Mouse (Mus musculus) heart, postnatal 4 days (tissue): ENCODE data around the gene Hnrnpl. TPM values are rescaled to one million over a fixed set of nuclear protein-coding genes. Genes with fewer than 3 reads are reported as not detected.
A peak's percentile ranks its signal among the peaks of the same experiment; 100 is the strongest.

ENCODE experiments used
- DNase-seq: peaks from one replicate; pipeline ENCODE4 v3.0.0; 2021
- total RNA-seq, 2 experiments: library from RNA; stranded (reverse); gene quantifications; 2 replicates each; pipeline ENCODE4 v1.2.3; 2021

Hnrnpl gene
- total RNA-seq, 2 experiments from 2014 or later: 549 to 557 TPM

DNA sequence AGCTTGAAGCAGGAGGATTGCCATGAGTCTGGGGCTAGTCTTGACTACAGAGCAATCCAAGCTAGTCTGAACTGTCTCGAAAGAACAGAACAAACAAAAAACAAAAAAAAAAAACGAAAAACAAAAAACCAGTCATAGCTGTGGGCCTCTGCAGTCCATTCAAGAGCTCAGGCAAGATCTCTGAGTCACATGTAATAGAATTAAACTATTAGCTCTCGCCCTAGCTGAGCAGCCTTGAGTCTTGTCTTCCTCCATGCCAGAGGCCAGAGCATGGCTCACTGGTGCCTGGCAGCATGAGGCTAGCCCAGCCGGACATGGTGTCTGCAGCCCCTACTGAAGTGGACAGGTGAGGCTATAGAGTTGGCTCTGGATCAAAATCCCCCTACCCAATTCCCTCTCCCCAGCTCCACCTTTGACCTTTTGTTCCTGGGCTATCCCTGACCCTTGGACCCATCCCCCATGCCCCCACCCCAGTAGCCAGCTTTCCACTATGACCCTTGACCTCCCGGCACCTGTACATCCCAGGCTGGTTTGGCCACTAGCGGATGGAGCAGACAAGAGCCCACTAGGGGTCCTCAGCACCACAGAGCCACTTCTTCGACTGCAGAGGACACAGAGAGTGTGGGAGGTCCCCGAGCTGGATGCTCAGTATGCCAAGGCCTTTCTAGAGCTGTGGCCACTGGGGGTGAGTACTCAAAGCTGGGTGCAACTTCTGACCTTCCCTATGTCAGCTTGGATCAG, 18.1 kb upstream of the Hnrnpl start:
- DNase-seq: no peak

DNA sequence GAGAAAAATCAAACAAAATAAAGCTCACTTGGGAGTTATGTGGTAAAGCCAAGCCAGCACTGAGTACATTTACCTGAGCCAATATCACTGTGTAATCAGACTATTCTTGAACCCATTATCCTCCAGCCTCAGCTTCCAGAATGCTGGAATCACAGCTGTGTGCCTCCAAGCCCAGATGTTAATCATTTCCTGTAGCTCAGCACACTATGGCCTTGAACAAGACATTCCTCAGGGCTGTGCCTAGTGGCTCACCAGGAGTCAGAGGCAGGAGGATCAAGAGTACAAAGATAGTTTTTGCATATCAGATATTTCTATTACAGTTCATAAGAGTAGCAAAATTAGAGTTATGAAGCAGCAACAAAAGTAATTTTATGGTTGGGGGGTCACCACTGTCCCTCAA, 16.6 kb upstream of the Hnrnpl start:
- no peak for DNase-seq

DNA sequence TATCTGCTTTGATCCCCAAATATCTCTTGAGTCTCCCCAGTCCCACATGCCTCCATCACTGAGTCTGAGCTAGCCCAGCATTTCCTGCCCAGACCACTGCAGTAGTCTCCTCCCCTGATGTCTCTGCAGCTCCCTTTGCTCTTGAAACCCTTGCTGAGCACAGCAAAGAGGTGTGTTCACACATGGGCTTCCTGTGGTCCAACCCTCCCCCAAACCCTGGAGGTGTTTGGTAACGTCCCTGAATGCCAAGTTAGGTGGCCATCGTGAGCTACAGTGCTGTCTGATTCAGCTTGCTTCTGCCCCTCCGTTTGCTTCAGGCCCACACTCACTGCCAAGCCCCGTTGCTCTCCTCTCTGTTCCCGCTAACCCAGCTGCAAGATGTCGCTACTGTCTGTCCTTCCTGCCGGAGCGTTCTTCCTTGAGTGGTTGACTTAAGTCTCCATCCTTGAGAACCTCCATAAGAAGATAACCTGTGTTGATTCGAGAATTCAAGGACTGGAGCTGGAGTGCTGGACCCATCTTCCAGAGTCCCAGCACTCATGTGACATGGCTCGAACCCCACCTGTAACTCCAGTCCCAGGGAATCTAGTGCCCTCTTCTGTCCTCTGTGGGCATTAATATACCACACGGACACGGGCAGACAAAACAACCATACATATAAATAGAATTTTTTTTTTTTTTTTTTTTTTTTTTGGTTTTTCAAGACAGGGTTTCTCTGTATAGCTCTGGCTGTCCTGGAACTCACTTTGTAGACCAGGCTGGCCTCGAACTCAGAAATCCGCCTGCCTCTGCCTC, 15.8 kb upstream of the Hnrnpl start:
- DNase-seq: no peak

DNA sequence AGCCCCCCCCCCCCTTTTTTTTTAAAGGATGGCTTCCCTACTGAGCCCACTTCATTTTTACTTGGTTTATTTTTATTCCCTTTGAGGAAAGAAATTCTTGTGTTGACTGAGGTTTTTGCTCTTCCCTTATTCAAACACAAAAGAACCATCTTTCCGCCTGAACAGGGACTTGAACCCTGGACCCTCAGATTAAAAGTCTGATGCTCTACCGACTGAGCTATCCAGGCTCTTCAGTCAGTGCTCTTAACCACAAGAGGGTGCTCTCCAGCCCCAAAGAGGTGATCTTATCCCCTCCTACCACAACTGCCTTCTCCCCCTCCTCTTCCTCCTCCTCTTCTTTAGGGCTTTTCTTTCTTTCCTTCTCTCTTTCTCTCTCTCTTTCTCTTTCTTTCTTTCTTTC, 14.5 kb upstream of the Hnrnpl start:
- DNase-seq: peak; percentile 41

DNA sequence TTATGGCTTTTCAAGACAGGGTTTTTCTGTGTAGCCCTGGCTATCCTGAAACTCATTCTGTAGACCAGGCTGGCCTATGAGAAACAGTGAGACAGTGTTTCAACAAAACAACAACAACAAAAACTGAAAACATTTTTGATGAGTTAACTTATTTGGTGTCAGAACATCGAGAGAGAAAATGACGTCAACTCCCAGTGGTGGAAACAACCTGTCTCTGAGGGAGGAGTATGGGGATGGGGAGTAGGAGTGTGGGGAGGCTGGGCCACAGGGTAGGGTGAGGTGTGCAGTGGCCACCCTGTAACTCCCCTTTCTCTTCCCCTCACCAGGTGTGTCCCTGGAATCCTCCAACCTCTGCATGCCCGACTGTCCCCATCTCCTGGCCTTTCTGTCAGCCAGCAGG, 13.8 kb upstream of the Hnrnpl start:
- DNase-seq: no peak

DNA sequence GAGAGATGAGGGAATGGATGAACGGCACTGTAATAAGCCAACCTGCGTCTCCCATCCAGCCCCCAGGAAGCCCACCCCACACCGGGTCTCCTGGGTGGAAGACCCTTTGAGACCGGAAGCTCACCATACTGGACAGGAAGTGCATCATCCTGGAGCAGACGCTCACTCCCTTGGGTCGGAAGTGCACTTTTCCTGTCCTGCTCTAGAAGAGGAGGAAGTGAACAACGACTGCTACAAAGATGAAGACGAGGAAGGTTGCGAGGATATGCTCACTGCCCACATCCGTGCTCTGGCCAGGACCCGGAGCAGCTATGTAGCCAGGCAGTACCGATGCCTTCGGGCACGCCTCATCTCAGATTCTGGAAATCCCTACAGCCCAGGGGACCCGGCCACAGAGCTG, 12.5 kb upstream of the Hnrnpl start:
- DNase-seq: peak; percentile 21

DNA sequence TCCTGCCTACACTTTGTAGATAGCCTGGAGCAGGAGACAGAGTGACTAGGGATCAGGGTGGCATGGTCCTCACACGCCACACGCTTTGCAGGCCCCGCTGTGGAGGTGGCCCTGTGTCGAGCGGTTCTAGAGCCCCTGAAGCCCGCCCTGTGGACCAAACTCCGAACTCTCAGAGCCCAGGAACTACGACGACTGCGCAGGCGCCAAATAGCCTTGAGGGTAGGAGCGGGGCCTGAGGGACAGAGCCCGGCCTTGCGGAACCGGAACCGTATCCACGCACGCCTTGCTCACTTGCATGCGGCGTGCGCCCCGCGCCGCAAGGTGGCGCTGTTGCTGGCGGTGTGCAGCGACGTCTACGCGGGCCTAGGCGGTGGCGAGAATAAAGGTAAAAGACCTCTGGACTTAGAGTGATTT, 11.8 kb upstream of the Hnrnpl start:
- peak; percentile 88 for DNase-seq

DNA sequence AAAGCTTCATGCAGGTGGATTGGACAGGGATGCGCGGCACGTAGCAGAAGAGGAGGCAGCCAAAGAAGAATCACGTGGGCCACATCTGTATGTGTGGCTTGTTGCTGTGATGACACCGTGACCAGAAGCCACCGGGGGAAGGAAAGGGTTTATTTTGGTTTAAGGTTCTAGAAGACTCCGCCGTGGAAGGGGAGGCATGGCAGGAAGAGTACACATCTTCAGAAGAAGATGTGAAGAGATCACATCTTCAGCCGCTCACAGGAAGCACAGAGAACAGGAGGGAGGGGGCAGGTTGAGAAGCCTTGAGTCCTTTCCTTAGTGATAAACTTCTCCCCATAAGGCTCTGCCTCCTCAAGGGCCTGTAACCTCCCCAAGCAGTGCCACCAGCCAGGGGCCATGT, 8.3 kb upstream of the Hnrnpl start:
- DNase-seq: no peak

DNA sequence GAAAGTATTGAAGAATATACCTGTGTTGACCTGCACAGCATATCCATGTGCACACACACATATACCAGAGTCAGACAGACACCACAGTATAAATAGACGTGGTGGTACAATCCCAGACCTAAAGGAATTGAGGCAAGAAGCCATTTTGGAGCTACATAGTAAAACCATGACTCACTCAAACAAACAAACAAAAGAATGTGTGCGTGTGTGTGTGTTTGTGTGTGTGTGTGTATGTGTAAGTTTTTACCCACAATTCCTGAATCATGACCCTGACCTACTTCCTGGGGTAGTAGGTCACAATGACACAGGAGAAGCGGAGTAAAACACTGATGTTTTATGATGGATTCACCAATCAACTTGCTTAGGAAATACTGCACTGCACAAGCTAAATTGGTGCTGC, 6.9 kb upstream of the Hnrnpl start:
- no peak for DNase-seq

DNA sequence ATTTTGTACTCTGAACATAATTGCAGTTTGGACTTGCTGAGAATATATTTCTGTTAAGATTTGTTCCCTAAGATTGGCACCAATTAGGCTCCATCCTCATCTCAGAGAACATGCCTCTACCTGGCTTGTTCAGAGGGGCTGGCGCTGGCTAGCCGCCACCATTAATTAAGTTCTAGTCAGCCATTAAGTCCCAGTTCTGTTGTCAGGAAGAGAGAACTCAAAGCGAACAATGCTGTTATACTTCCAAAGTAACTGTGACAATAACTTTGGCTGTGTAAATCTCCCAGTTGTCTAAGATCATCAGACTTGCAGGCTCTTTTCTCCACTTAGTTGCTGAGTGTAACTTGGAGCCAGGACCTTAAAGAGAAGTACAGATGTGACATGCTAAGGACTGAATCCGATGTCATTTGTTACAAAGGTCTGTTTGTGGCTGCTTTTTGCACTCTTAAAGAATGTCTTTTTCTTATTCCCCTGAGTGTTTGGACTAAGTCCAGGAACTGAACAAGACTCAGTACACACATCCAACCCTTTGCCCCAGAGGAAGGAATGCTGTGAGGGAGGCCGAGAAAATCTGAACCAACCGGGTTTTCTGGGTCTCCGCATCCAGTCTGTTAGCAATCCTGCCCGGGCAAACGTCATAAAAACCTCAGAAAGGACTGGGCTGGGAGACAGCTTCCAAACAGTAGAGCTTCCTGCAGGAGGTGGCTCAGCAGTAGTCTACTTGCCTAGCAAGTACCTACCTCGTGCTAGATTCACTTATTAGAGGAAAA, 6.3 kb upstream of the Hnrnpl start:
- peak; percentile 63 for DNase-seq

DNA sequence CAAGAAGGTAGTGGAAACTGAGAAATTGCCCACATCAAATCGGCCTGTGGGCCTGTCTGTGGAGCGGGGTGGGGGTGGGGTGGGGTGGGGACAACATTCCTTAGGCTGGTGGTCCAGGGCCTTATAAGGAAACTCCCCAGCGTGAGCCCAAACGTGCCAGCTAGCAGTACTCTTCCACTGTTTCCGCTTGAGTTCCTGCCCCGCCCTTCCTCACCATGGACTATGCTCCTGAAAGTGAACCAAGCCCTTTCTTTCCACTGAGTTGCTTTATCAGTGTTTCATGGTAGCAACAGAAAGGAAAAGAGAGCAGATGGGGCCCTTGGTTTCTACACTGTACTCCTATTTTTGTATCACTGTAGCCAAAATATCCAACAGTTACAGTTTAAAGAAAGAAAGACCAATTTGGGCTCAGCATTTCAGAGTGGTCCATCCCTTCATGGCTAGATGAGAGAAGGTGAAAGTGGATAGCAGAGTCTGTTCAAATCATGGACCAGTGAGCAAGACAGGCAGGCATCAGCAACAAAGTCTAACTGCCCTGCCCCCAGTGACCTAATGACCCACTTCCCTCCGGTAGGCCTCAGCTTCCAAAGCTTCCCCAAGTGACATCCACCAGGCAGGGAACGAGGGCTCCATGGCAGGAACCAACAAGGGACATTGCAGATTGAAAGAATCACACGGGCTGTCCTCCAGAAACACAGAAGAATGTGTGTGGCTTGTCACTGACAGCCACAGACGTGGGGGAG, 5.3 kb upstream of the Hnrnpl start:
- peak; percentile 61 for DNase-seq

DNA sequence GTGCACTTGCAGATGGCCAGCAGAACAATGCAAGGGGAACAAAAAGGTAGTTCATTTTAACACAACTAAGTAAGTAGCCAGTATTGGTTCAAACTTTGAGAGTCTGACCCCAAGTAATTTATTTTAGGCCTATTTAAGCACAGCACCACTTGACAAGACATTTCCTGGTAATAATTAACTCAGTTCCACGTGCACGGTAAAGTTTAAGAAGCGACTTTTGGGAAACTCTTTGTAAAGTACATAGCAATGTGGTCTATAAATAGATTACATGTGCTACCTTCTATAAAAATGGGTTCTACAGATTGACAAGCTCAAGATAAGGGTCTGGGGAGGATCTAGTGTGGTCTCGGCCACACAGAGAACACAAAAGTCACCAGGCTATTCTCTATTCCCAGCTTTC, 4.6 kb upstream of the Hnrnpl start:
- DNase-seq: no peak

DNA sequence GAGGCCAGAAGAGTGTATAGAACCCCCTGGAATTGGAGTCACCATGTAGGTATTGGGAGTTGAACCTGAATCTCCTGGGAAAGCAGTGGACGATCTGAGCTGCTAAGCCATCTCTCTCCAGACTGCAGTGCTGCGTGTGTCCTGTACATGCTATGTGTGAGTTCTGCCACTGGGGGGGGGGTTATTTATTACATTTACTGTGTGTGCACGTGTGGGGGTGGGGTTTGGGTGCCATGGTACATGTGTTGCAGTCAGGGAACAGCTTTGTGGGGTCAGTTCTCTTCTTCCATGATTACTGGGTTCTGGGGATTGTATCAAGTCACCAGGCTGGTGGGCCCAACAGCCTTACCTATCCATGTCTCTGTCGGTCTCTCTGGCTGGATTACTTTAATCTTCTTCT, 1.5 kb upstream of the Hnrnpl start:
- peak; percentile 42 for DNase-seq

DNA sequence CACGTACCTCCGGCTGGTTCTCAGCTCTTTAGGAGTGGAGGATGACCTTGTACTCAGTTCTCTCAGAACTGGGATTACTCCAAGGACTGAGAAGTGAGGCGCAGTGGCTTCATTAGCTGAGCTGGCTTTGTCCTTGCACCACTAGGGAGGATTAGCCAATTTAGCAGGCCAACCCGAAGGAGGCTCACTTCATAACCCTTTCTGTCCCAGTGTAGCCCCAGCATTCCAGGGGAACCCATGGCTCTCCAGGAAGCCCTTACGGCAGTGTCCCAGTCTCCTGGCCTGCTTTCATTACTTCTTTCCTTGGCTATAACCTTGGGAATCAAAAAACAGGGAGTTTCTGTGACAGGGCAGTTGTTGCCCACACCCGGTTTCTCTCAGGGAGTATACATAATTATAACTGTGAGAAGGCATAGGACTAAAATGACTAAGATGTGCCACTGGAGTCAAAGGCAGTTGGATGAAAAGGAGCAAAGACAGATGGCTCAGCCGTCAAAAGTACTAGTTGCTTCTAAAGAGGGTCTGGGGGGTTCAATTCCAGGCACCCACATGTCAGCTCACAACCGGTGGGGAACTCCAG, 610 bp upstream of the Hnrnpl start:
- DNase-seq: peak; percentile 50

DNA sequence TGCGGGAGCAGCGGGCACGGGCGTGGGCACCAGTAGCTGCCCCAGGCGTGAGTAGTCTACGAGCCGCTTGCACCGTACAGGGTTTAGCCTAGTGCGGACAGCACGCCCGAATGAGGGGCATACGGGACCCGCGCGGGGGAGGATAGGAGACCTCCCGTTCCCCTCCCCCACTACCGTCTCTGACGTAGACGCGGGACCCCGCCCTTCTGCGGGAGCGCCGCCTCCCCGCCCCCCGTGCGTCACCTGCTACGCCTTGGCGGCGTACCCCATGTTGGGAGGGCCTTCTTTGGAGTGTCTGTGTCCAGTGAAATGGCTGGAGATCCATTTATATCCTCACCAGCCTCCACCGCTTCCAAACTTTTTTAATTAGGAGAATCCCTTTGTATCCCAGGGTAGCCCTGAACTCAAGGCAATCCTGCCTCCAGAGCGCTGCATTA, 634 bp downstream of the Hnrnpl start:
- DNase-seq: peak; percentile 98

DNA sequence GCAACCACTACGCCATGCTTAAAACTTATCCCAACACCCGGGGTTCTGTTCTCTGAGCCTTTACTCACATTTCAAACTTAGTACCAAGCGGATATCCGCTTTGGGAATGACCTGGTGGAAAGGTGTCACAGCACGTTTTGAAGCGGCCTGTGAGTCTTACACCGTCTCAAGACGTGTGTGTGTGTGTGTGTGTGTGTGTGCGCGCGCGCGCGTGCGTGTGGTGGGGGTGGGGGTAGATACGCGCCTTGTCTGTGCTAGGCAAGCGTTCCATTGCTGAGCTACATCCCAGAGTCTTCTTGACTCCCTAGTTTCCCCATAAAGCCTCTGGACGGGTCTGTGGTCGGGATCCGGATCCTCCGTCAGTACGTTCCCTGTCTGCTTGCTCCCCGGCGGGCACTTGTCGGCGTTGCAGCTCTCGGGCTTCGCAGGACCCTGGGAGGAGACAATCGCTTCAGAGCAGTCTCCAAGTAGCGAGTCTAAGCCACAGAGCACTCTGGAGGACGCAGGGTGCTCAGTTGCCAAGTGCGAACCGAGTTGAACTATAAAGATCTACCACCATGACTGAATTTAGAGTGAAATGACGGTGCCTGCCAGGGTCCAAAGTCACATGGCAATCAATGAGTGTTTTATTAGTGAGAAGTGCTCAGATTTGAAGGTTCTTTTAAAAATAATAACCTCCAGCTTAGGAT, 1.2 kb downstream of the Hnrnpl start:
- DNase-seq: peak; percentile 68

DNA sequence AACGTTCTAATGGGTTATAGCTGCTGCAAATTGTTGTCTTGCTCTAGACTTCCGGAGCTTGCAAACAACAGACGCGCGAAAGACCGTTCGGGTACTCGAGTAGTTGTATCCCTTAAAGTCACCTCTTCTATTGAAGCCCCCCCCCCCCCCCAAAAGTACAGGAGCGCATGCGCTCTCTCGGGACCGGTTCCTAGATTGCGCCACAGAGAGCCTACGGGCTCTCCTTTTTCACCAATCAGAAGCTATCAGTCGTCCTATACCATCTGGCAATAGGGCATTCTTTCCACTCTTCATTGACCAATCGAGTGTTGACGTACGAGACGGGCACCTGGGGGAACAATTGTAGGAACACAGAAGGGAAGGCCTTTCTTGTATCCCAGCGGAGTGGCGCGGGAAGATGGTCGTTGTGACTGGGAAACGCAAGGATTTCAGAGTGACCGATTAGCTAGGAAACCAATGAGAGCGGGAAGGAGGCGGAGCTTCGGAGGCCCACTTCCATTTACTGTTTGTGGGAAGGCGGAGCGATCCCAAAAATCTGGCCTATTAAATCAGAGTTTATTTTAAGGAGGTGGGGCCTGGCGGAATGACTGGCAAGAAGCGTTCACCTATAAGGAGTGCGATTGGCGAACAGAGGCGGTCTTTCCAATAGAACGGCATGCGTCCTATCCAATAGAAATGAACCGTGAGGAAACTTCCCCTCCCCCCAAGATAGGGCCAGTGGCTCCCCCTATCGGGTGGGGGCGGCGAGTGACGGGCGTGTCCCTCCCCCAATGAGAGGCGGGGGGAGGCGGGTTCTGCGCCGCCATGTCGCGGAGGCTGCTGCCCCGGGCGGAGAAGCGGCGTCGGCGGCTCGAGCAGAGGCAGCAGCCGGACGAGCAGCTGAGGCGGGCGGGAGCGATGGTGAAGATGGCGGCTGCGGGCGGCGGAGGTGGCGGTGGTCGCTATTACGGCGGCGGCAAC, 2.0 kb downstream of the Hnrnpl start:
- peak; percentile 99 for DNase-seq

DNA sequence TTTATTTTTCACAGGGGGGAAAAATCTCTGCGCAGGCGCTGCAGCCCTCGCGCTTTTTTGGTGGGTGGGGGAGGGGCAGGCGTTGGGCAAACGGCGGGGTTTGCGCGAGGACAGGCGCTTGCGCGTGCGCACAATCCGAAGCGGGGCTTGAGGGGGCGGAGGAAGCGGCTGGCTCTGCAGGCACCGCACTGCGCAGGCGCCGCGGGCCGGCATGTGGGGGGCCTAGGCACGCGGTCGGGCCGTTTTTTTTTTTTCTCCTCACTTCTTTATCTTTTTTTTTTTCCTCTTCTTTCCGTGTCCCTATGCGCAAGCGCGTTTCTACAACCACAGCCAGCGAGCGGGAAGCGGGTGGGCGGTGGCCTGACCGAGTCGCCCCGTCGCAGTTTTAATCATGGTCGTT, 2.9 kb downstream of the Hnrnpl start:
- DNase-seq: peak; percentile 97

DNA sequence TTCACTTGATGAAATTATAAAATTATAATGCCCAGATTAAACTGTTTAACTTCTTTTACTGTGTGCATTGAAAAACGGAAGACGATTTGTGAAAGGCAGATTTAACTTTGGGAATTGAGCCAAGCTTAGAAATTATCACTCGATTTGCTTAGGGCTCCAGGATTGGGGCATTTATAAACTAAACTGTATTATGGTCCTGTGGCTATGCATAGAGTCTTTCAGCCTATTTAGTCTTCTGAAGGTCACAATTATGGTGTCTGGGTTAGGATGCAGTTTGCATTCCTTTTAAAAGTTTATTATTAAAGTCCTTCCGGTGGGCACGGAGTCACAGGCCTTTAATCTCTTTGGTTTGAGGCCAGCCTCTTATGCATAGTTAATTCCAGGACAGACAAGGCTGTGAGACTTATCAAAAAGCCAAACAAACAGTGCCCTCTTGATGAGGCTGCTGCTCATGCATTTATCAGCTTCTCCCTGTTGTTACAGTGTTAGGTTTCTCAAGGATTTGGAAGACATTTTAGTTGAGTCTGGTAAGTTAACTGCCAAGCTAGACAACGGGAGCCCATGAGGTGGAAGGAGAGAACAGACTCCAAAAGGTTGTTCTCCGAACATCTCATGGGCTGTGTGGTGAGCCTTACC, 3.4 kb downstream of the Hnrnpl start:
- DNase-seq: no peak

DNA sequence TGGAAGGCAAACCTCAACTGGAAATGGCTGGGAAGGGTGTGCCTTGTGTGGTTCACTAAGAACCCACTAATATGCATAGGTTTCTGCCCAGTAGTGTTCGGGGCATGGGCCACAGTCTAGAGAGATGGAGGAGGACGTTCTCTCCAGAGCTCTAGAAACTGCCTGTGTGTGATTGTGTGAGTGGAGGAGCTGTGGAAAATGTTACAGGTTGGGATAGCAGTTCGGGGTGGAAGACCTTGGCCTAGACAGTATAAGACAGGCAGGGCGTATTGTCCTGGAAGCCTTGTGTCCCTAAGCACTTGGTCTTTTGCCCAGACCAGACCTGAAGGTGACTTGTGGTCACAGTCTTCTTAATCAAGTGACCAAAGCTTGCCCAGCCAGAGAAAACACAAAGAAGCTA, 4.1 kb downstream of the Hnrnpl start:
- peak; percentile 25 for DNase-seq
